Mouse (Mus musculus) embryonic facial prominence, embryonic 15.5 days (tissue): ENCODE data around the gene Gm5458. TPM values are rescaled to one million over a fixed set of nuclear protein-coding genes. Genes with fewer than 3 reads are reported as not detected.
"Not testable (repeated sequence)": the region's sequence is repeated elsewhere in the genome, so short reads cannot be mapped to it uniquely, and the experiment has no call there.

Source experiments
- ATAC-seq: fragments of 200-750 bp; cut with Nextera tagmentation; 2 replicates; pipeline ENCODE4 v1.8.0; 2017; ENCODE audit warnings: low read depth, moderate TSS enrichment; ENCODE audit not compliant: insufficient number of reproducible peaks, low FRiP score, low TSS enrichment
- H3K27ac ChIP-seq: fragments of 300-500 bp; sonication (generic); replicated peaks from 2 replicates; pipeline ENCODE4 v1.5.1; 2015; ENCODE audit warnings: mild to moderate bottlenecking, inconsistent platforms
- H3K27me3 ChIP-seq: fragments of 300-500 bp; sonication (generic); 2 replicates; pipeline ENCODE4 v1.6.1; 2015; ENCODE audit warnings: inconsistent platforms
- H3K36me3 ChIP-seq: fragments of 300-500 bp; sonication (generic); 2 replicates; pipeline ENCODE4 v1.6.1; 2015; ENCODE audit warnings: mild to moderate bottlenecking, inconsistent platforms
- H3K4me1 ChIP-seq: fragments of 300-500 bp; sonication (generic); 2 replicates; pipeline ENCODE4 v1.6.1; 2015; ENCODE audit warnings: inconsistent platforms
- H3K4me2 ChIP-seq: fragments of 300-500 bp; sonication (generic); replicated peaks from 2 replicates; pipeline ENCODE4 v1.6.1; 2015; ENCODE audit warnings: mild to moderate bottlenecking, inconsistent platforms
- H3K4me3 ChIP-seq: fragments of 300-500 bp; sonication (generic); replicated peaks from 2 replicates; pipeline ENCODE4 v1.5.1; 2015; ENCODE audit warnings: mild to moderate bottlenecking, inconsistent platforms
- H3K9ac ChIP-seq: fragments of 300-500 bp; sonication (generic); 2 replicates; pipeline ENCODE4 v1.6.1; 2015; ENCODE audit warnings: inconsistent platforms
- H3K9me3 ChIP-seq: fragments of 300-500 bp; sonication (generic); replicated peaks from 2 replicates; pipeline ENCODE4 v1.6.1; 2016; ENCODE audit warnings: inconsistent platforms
- WGBS: fragments of 180-500 bp; shearing (Covaris S2); methylation state at CpG from one replicate; pipeline ENCODE4 v1.1.7; 2015; 5-methylcytosine and 5-hydroxymethylcytosine counted together
- polyA plus RNA-seq: library from polyadenylated mRNA; unstranded; fragments of >200 nt; fragmentation: Nextera tagmentation; extraction: Ambion mirVana; gene quantifications from 2 replicates; pipeline ENCODE4 v1.2.1, GENCODE M21; 2015

Gene Gm5458
- polyA plus RNA-seq, result not detected in 2 replicates

- H3K27ac ChIP-seq, H3K4me2 ChIP-seq, H3K4me1 ChIP-seq, ATAC-seq, H3K36me3 ChIP-seq, H3K27me3 ChIP-seq, H3K4me3 ChIP-seq, H3K9me3 ChIP-seq, H3K9ac ChIP-seq: not testable (repeated sequence)
- WGBS, result 80% methylated on average over 1 of the region's 2 CpGs
Observed at GRCm38 (mm10) chr14:19602481-19602880, at the start of gene Gm5458. Gene Gm5458, minus strand, starts transcription at chr14:19602581.

- no peaks in the 10 kb centered on the region for H3K9me3 ChIP-seq
- no peak overlapping the region for H3K4me2 ChIP-seq
- H3K4me1 ChIP-seq, result no peaks in the 10 kb centered on the region
- H3K9ac ChIP-seq, result no peak overlapping the region
- H3K36me3 ChIP-seq, result no peaks in the 10 kb centered on the region
- no peak overlapping the region for H3K4me3 ChIP-seq
- WGBS, result 84% methylated on average over 3 of the region's 3 CpGs
- no peaks in the 10 kb centered on the region for H3K27me3 ChIP-seq
- no peak overlapping the region for H3K27ac ChIP-seq
- no peak for ATAC-seq
Observed at GRCm38 (mm10) chr14:19646232-19646631, 43.9 kb upstream of the Gm5458 start.

- WGBS, result under 1% methylated on average over 30 of the region's 62 CpGs
- Histone ChIP-seq H3K4me2 (peak within 1 kb of the TSS; percentile 53), H3K4me3 (peak within 1 kb of the TSS; percentile 48)
- H3K27me3 ChIP-seq, H3K9me3 ChIP-seq, H3K9ac ChIP-seq, H3K27ac ChIP-seq, ATAC-seq, H3K36me3 ChIP-seq, H3K4me1 ChIP-seq: not testable (repeated sequence)
Observed at GRCm38 (mm10) chr14:19584804-19585667, 17.3 kb downstream of the Gm5458 start, which contains the start of gene Gm2237. Gene Gm2237, minus strand, starts transcription at chr14:19585135.

GRCm38 (mm10) chr14:19549863-19550262 lies 52.5 kb downstream of the Gm5458 start, which contains the start of gene Gm2244:
Gene Gm2244, minus strand, starts transcription at chr14:19549963.
- H3K4me1 ChIP-seq, ATAC-seq, H3K27ac ChIP-seq, H3K9me3 ChIP-seq, H3K4me2 ChIP-seq, H3K27me3 ChIP-seq, H3K36me3 ChIP-seq, H3K9ac ChIP-seq, H3K4me3 ChIP-seq: not testable (repeated sequence)
- WGBS, result 68% methylated on average over 1 of the region's 3 CpGs

Other genes with a start within 250 kb of the Gm5458 start
- 1.00 TPM in 1 of 2 replicates, not detected in the other for gene Gm21738, start 183.7 kb downstream of the Gm5458 start, polyA plus RNA-seq
- not detected in 2 replicates for gene Gm2244, start 52.6 kb downstream of the Gm5458 start, polyA plus RNA-seq
- 1.8 and 2.2 TPM in 2 replicates for gene Gm2237, start 17.4 kb downstream of the Gm5458 start, polyA plus RNA-seq
- gene Nid2, start 148.7 kb upstream of the Gm5458 start, polyA plus RNA-seq, result 86.7 and 91.3 TPM in 2 replicates
- gene Rtraf, start 221.2 kb upstream of the Gm5458 start, polyA plus RNA-seq, result 192 and 200 TPM in 2 replicates